Mouse (Mus musculus) cerebellum, adult 9-11 months (tissue): ENCODE results near the gene Swt1.
"Not testable (repeated sequence)": the region's sequence is repeated elsewhere in the genome, so short reads cannot be mapped to it uniquely, and the experiment has no call there.

Experiments
- DNase-seq: peaks from one replicate; pipeline ENCODE4 v3.0.0; 2022

Gene Swt1

GRCm38 (mm10) chr1:151428263-151429221, at the start of gene Swt1, which contains the start of gene Trmt1l:
TSS of gene Swt1 (minus strand) at chr1:151428455.
TSS of gene Trmt1l (plus strand) at chr1:151428542.
- DNase-seq, result peak; percentile 99

- not testable (repeated sequence) for DNase-seq
These were observed 44.1 kb upstream of the Swt1 start for GRCm38 (mm10) chr1:151472386-151472785.

GRCm38 (mm10) chr1:151471429-151471828, 43.2 kb upstream of the Swt1 start:
- no peak for DNase-seq

- no peak for DNase-seq
These were observed 38.3 kb upstream of the Swt1 start for GRCm38 (mm10) chr1:151466571-151466970.

- DNase-seq, result no peak
These were observed 36.7 kb upstream of the Swt1 start for GRCm38 (mm10) chr1:151464914-151465313.

GRCm38 (mm10) chr1:151461265-151461664, 33.0 kb upstream of the Swt1 start:
- DNase-seq, result no peak

- no peak for DNase-seq
These were observed 28.8 kb upstream of the Swt1 start for GRCm38 (mm10) chr1:151457087-151457486.

- no peak for DNase-seq
These were observed 23.7 kb upstream of the Swt1 start for GRCm38 (mm10) chr1:151451946-151452345.

- DNase-seq, result no peak
These were observed 22.6 kb upstream of the Swt1 start for GRCm38 (mm10) chr1:151450851-151451250.

GRCm38 (mm10) chr1:151449866-151450265, 21.6 kb upstream of the Swt1 start:
- no peak for DNase-seq

GRCm38 (mm10) chr1:151435431-151435830, 7.2 kb upstream of the Swt1 start:
- no peak for DNase-seq

- DNase-seq, result no peak
These were observed 1.1 kb upstream of the Swt1 start for GRCm38 (mm10) chr1:151429316-151429715.

GRCm38 (mm10) chr1:151427888-151428262, 380 bp downstream of the Swt1 start:
- no peak for DNase-seq

- no peak for DNase-seq
These were observed 1.2 kb downstream of the Swt1 start for GRCm38 (mm10) chr1:151426947-151427600.

GRCm38 (mm10) chr1:151422178-151422577, 6.1 kb downstream of the Swt1 start:
- no peak for DNase-seq

GRCm38 (mm10) chr1:151409827-151410226, 18.4 kb downstream of the Swt1 start:
- DNase-seq, result no peak

GRCm38 (mm10) chr1:151390029-151390428, 38.2 kb downstream of the Swt1 start:
- DNase-seq, result no peak

- no peak for DNase-seq
These were observed 50.9 kb downstream of the Swt1 start for GRCm38 (mm10) chr1:151377353-151377752.

- no peak for DNase-seq
These were observed 55.4 kb downstream of the Swt1 start for GRCm38 (mm10) chr1:151372823-151373222.

- no peak for DNase-seq
These were observed 56.7 kb downstream of the Swt1 start for GRCm38 (mm10) chr1:151371543-151371942.

- DNase-seq, result no peak
These were observed 57.7 kb downstream of the Swt1 start for GRCm38 (mm10) chr1:151370573-151370972.

GRCm38 (mm10) chr1:151368444-151368843, 59.8 kb downstream of the Swt1 start:
- no peak for DNase-seq

- no peak for DNase-seq
These were observed 60.4 kb downstream of the Swt1 start for GRCm38 (mm10) chr1:151367721-151368324.
